Mouse (Mus musculus) thymus, postnatal 36 days (tissue): ENCODE results near the gene Gm38392.

ENCODE experiments used
- DNase-seq, 2 experiments: peaks; one replicate each; pipeline ENCODE4 v3.0.0; 2022; ENCODE audit warnings: mixed read lengths in 2 of 2

Gm38392 gene

DNA sequence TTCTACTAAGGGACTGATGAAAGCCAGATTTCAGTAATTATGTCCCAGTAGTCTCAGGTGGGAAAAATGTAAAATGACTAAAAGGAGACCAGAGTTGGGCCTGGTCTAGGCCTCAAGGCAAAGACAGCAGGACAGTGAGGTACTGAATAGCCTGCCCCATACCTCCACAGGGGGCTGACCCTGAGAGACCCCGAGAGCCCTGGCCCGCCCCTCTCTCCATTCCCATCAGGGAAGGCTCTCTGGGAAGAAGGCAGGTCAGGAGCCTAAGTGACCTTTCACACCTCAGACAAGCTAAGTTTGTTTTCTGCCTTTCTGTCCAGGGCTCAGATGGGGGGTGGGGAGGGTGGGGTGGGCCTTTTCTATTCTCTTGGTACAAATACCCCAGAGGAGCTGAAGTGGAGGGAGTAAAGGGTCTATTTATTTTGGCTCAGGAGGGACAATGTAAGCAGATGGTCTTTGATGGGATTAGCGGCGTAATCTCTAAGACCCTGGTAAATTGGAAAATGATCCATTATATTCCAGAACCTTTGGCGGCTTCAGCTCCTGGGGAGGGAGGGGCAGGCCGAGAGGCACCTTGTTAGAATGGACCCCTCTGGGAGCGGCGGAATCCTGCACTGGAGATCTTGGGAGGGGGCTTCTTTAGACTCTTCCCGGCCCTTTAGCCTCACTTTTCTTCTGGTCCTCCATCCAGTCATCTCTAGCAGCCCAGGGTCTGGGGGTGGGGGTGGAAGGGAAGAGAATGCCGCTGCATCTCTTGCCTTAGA is 89.1 kb downstream of the Gm38392 start:
- DNase-seq, result no peak
